Mouse (Mus musculus) testis, postnatal 14 days (tissue): ENCODE measurements at regions not wholly inside any gene's neighbourhood (a gene's known extent, or its start where the extent isn't known, plus 50 kb on each side); places are given as distances from the start of the nearest gene placed in this dataset.
"Not testable (repeated sequence)": the region's sequence is repeated elsewhere in the genome, so short reads cannot be mapped to it uniquely, and the experiment has no call there.

Experiments
- DNase-seq: peaks from one replicate; pipeline ENCODE4 v3.0.0; 2021; ENCODE audit warnings: low spot score

DNA sequence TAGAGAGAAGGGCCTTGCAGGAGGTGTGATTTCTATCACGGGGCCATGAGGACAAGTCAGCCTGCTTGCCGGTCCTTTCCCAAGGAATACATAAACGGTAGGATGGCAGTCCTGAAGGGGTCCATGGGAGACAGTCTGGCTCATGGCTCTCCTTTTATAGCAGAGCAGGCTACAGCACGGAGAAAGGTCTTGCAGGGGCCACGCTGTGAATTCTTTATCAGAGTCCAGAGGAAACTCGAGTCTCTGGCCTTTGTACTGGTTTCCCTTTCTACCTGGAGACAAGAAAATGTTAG, 1984.0 kb downstream of the 4930444P10Rik start:
- no peak for DNase-seq

DNA sequence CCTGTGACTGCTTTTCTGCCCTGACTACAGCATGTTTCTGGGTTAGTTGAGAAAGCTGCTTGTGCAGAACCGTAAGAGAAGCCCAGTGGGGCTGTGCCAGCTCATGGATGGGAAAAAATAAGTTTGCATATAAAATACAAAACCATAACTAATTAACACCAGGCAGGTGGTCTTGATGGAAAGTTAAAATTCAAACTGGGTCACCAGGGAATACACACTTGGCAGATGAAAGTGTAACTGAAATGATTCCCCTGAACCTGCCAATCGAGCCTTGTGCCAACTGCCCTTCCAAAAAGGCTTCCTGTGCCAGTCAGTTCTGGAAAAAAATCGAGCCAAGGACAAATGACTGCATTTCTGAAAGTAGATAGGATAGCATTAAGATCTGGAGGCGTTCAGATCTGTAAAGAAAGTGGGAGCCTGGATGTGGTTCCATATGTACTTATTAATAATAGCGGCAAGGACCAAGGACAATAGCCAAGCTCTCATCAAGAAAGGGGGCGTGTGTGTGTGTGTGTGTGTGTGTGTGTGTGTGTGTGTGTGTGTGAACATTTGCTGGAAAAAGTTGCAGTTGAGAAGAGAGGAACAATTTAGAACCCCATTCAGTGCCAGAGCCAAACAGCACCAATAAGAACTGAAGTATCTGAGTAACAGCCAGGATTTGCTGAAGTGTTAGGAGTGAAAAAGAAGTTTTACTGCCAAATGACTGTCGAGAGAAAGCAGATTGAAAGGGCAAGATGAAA, 1984.5 kb downstream of the 4930444P10Rik start:
- DNase-seq: no peak

DNA sequence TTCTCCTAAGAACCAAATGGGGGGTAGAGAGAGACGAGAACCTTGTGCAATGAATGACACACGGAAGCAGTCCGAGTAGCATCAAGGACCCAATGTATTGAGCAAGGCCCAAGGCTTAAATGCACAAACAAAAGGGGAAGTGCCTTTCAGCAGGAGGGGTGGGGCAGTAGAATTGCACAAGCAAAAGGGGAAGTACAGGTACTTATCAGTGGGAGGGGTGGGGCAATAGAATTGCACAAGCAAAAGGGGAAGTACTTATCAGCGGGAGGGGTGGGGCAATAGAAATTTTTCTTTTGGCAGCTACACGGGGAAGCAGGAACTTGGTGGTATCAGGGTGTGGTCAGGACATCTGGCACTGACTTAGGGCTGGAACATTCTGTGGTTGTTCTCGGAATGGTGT, 1987.6 kb downstream of the 4930444P10Rik start:
- DNase-seq: not testable (repeated sequence)

DNA sequence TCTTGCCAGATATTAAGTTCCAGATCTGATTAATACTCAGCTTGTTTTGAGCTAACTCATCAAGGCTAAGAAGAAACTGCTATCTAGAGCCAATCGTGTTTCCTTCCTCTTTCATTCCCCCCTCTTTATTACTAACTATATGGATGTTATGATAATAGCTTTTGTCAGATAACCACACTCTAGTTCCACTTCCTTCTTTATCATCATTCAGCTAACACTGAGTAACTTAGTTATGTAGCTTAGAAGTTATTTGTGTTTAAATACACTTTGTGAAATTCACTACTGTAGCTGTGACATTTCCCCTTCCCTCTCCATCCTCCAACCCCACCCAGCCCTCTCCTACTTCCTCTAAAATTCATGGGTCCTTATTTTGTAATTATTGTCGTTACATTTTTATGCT, 1988.6 kb downstream of the 4930444P10Rik start:
- no peak for DNase-seq

DNA sequence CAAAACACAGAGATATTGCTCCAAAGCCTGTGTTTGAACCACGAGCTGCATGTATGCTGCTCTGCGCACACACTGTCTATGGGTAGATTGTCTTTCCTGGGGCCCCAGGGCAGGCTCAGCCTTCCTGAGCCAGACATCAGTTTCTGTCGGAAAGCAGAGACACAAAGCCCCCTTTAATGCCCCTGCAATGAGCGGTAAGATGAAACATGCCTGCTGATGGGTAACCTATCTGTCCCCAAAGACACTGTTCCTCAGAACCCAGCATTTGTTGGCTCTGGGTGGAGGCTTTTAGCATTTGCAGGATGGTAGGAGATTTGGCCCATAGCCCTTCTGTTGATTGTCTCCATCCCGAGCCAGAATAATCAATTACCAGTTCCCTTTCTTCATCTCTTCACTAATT, 1994.1 kb downstream of the 4930444P10Rik start:
- DNase-seq: no peak

DNA sequence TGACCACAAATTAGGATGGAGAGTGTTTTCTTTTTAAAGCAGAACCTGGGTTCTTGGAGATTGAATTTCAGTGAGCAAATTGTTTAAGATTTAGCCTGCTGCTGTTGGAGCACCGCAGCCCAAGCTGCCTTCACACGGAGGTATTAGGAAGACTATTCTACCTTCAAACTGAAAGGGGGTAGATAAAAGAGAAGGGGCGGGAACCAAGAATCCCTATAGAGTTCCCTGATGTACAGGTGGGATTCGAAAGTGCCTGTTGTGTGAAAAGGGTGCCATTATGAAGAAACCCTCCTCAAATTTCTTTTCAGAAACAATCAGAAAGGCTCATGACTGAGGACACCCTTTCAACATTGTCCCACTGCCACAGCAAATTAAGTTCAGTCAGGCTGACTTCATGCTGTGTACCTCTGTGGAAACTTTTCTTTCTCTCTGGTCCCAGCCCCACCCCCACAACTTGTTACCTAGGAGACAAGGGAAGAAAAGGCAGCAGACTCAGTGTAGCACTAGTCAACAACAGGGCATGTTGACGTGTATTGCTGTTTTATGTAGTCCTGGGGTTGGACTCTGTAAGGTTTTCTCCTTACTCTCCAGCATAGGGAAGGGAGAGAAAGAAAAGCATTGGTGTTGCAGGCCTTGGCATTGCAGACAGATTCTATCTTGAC, 1995.4 kb downstream of the 4930444P10Rik start:
- no peak for DNase-seq

DNA sequence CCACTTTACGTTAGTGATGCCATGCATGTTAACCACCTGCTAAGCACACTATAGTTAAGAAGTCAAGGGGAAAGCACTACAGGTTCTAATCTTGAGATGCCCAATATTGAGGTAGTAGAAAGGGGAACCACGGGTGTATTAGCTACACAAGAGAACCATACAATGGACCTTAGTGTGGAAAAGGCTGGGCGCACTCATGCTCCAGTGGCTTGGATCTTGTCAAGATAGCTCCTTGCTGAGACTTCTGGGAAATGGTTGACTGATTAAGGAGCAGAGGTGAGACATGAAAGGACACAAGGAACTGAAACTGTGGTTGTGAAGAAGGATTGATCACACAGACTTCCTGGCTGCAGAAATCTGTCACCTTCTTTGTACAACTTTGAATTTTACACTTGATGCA, 2028.3 kb downstream of the 4930444P10Rik start:
- no peak for DNase-seq

DNA sequence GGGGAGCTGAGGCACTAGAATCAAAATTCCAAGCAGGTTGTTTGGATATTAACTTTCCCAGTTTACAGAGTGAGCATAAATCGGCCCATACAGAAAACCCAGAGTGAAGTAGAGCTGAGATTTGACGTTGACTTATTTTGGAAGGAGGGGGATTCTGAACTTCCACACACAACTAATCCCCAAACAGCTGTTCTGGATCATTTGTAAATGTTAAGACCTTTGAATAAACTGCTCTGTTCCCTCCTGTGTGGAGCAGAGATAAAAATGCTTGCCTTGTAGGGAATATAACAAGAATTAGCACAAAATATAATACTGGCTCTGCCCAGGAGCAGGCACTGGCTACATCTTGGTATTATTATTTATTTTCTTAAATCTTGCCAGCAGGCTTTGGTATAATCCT, 2057.0 kb downstream of the 4930444P10Rik start:
- no peak for DNase-seq

DNA sequence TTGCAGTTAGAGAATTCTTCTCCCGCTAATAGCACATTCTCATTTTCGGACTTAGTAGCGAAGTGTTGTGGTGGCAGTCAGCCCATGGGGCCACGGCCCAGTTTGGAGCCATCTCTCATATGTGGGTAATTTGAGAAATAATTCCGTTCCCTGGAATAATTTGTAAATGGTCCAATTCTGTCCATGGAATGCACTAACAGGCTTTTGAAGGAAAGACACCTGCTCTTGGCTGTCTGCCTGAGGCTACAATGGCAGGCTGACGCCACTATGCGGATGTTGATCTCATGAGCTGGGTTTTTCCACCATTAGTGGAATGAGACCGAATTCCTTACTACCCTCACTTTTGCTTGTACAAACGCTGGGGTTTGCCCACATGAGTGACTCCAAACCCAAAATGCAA, 2081.6 kb downstream of the 4930444P10Rik start:
- no peak for DNase-seq

DNA sequence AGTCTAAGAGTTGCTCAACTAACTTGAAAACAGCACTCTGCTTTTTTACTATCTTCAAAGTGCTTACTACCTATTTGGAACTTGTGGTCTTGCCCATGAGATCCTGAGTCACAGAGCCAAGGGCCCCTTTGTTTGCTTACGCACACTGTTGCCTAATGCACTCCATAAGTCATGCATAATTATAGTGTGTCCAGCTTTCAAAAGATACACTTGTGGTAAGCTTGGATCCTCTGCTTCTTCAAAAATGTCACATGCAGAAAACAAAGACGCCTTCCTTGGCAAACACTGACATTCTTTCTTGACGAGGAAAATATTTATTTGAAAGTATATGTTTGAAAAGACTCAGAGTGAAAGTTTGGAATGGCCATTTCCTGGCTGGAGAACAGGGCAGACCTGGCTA, 2082.3 kb downstream of the 4930444P10Rik start:
- DNase-seq: no peak

DNA sequence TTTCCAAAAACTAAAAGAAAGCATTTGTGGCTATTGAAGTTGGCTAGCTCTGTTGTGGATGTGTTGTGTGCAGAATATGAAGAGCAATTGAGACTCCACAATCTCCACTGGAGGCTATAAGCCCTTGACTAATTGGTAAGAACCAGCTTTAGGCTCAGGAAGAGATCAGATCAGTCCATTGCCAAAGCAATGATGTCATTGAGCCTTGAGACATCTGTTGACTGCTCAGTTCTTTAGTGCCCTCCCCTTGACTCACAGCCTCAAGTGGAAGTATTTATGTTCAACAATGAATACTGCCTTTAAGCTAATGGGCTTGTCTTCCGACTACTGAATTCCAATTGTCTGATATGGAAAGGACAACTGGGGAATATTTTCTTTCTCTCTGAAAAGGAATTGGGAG, 2090.6 kb downstream of the 4930444P10Rik start:
- DNase-seq: no peak

DNA sequence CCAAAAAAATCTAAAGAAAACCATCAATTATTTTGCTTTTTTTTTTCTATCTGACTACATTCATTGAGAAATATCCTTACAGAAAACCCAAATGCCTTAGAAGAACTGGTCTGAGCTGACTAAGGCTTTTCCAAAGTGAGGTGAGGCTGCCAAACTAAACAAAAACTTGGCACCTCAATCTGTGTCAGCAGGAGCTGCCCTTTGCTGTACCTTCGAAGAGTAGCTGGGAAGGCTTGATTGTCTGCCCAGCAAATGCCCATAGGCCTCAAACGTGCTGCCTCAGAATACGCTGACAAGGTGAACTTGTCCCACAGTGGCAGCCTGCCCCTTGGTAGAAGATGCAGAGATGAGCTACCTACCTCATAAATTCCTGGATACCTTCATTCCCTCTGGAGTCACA, 2091.7 kb downstream of the 4930444P10Rik start:
- no peak for DNase-seq

DNA sequence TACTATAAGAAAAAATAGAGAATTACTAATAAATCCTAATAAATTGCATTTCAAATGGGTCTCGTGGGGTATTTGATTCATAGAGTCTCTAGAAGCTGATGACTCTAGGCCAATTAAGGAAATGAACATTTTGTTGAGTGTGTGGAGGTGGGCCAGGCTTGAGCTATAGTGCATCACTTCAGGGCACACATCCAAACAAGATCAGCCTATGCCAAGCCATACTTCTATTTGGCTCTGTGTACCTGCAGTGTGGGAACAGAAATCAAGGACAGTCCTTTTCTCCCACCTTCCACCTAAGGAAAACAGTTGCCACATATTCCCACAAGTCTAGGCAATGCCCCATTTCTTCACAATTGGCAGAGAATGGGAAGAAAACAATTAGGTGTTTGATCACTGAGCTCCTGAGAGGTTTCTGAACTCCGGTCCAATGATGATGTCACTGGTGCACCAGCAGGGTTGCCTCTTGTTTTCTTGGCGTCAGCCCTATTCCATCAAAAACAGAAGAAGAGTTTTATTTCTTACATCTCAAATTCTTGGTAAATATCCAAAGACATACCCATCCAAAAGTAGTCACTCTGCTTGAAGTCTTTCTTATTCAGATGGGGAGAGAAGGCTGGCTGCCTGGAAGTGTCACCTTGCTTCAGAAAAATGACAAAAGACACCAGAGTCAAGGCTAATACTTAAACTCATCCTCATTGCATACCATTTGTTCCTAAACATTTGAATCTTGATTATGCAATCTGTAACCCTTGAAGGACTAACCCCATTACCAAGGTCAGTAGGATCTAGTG, 2092.3 kb downstream of the 4930444P10Rik start:
- DNase-seq: no peak

DNA sequence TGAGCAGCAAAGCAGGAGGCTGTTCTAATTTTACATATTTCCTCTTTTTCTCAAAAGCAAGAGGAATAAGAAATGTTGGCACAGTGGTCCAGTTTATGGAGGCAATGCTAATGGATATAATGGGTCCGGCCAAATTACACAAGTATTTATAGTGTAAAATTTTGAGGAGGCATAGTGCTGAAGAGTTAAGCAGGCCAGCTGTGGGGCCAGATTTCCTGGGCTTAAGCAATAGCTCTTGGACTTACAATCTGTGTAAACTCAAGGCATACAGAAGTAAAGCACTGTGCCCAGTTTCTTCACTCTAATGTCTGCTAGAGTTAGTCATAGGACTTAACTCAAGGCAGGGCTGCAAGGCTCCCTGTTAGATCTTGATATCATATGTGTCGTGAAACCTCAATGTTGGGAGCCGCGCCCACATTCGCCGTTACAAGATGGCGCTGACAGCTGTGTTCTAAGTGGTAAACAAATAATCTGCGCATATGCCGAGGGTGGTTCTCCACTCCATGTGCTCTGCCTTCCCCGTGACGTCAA, 2094.9 kb downstream of the 4930444P10Rik start:
- DNase-seq: no peak

DNA sequence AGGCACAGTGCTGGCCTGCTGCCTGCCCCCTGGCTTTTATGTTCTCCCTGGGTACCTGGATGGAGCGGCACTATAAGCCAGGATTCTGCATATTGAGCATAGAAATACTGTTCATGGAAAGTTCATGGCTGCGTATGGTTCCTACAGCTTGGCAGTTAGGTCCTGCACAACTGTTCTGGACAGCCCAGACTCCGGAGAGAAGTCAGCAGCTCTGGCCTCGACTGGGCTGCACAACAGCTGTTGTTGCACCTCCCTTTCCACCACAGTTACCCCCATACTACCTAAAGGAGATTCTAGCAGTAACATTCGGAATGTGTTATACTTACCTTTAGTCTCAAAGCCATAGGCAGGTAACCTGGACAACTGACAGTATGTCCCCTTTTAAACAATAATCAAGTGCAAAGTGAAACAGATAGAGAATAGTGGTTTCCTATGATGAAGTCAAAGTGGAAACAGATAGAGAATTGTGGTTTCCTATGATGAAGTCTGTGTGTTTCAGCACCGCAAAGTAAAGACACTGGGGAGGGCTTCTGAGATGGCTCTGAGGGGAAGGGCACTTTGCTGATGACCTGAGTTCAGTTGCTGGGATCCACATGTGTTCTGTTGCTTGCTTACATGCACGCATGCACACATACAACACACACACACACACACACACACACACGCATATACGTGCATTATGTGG, 2099.2 kb downstream of the 4930444P10Rik start:
- no peak for DNase-seq

DNA sequence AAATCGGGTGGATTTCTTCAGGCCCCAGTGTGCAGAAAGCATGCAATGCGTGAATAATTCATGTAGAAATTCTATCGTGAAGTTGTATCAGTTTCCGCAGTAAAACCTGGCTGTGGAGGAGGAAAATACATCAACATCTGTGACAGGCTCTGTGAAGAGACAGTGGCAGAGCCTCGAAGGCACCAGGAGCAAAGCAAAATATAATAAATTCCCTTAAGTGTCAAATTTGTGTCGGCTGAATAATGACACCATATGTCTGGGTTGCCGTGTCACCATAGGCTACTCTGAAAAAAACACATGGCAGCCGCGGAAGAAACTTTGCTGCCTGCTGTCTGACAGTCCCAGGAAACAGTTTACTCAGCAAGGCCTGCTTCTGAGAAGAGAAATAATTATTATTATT, 2100.1 kb downstream of the 4930444P10Rik start:
- DNase-seq: no peak

DNA sequence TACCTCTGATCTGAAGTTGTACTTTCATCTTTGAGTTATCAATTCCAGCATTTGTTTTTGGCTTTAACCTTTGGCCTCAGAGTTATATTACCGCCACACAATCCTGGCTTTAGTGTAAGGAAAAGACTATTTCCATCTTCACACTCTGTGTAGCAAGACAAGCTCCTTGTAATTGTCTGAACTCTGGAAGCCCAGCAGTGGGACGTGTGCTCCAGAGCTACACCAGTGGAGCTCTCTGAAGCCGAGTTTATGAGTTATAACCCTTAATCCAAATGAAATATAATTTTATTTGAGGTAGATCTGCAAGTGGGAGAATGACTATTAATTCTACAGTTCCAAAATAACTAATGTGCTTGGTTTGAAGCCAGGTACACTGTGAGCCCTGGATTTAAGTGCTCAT, 2103.8 kb downstream of the 4930444P10Rik start:
- DNase-seq: no peak

DNA sequence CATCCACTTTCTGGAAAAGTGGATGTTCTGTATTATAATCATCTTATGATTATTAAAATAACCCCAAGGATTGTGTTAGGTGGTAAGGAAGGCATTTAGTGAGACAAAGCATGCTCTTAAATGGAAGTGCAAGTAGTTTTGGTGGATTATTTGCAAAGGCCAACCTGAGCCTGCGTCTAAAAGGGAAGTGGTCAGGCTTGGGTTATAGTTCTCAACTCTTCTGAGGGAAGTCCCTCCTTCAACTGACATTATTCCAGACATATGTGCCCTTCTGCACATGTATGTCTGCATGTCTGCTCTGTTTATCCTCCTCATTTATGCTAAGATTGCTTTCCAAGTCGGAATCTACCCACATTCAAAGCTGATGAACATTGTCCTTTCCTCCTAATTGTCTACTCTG, 2108.3 kb downstream of the 4930444P10Rik start:
- DNase-seq: no peak

DNA sequence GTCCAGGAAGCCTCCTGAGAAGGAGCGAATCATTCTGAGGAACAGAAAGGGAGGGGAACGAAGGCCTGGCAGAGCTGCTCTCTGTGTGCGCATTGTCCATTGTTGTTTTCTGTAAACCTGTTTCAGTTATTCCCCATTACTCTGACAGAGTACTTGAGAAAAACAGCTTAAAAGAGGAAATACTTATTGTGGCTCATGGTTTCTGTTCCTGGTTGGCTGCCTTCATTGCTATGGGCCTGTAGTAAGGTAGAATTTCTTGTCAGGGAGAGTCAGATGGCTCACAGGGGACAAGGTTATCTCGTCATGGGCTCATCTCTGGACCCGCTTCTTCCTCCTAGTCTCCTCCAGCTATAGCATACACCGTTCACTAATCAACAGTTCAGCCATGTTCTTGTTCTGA, 2112.9 kb downstream of the 4930444P10Rik start:
- DNase-seq: no peak

DNA sequence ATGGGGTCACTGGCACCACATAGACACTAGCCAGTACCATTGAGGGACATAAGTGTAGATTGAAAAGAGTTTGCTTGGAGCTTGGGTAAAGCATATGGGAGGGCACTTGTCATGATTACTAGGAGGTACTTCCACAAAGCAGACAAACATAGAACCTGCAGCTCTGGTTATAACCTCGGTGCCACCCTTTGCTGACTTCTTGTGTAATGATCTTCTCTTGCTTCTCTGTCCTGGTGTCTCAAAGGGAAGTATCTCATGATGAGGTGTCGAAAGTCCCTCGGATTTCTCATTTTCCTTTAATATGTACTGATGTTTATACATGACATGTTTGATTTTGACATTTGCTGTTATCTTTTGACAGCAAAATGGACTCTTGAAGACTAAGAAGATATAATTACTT, 2114.5 kb downstream of the 4930444P10Rik start:
- DNase-seq: no peak

DNA sequence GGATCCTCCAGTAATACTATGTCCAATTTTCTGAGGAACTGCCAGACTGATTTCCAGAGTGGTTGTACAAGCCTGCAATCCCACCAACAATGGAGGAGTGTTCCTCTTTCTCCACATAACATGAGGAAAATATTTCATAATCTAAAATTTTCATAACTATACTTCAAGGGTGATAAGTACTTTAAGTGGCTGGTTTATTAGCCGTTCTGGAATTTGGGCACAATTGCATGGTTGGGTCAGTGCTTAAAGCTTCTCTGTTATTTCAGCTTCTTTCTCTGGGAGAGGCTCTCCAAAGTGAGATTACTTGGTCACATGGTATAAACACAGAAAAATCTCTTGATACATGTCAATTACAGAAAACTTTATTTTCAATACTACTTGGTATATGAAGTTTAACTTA, 2115.9 kb downstream of the 4930444P10Rik start:
- DNase-seq: no peak

DNA sequence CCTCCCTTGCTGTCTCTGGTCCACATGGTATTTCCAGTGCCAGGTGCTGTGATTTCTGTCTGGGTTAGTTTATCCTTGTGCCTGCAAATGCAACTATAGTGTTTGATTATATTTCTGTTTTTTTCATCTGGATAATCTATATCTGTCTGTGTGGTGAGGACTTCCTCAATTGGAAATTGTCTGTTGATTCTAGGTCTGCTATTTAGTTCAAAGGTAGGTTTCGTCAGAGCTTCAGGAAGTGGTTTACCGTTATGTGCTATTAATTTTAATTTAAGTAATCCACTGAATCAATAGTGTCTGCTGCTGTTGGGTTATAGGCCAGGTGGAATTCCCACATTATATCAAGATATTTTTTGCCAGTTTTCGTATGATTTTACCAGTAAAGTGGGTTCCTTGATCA, 2143.9 kb downstream of the 4930444P10Rik start:
- no peak for DNase-seq
